Mouse (Mus musculus) midbrain, embryonic 10.5 days (tissue): ENCODE results near the gene Slc25a10. TPM values are rescaled to one million over a fixed set of nuclear protein-coding genes. Genes with fewer than 3 reads are reported as not detected.
A peak's percentile ranks its signal among the peaks of the same experiment; 100 is the strongest.

ENCODE experiments used
- DNase-seq: peaks from one replicate; pipeline ENCODE4 v3.0.0-alpha.2; 2017; ENCODE audit warnings: low spot score
- H3K27ac ChIP-seq: fragments of 300-500 bp; sonication (generic); replicated peaks from 2 replicates; pipeline ENCODE4 v1.5.1; 2016; ENCODE audit warnings: mild to moderate bottlenecking
- H3K27me3 ChIP-seq: fragments of 300-500 bp; sonication (generic); 2 replicates; pipeline ENCODE4 v1.6.1; 2016; ENCODE audit warnings: low read depth, mild to moderate bottlenecking; ENCODE audit not compliant: poor library complexity, severe bottlenecking
- H3K36me3 ChIP-seq: fragments of 300-500 bp; sonication (generic); 2 replicates; pipeline ENCODE4 v1.6.1; 2016; ENCODE audit warnings: mild to moderate bottlenecking, moderate library complexity
- H3K4me1 ChIP-seq: fragments of 300-500 bp; sonication (generic); 2 replicates; pipeline ENCODE4 v1.6.1; 2016
- H3K4me3 ChIP-seq: fragments of 300-500 bp; sonication (generic); 2 replicates; pipeline ENCODE4 v1.5.1; 2016; ENCODE audit warnings: mild to moderate bottlenecking, moderate library complexity
- H3K9me3 ChIP-seq: fragments of 300-500 bp; sonication (generic); replicated peaks from 2 replicates; pipeline ENCODE4 v1.6.1; 2016; ENCODE audit warnings: mild to moderate bottlenecking
- WGBS: fragments of 180-500 bp; shearing (Covaris S2); methylation state at CpG from one replicate; pipeline ENCODE4 v1.1.7; 2016; 5-methylcytosine and 5-hydroxymethylcytosine counted together
- polyA plus RNA-seq: library from polyadenylated mRNA; unstranded; fragments of >200 nt; fragmentation: Nextera tagmentation; extraction: Ambion mirVana; gene quantifications from 2 replicates; pipeline ENCODE4 v1.2.1, GENCODE M21; 2016

Gene Slc25a10
- polyA plus RNA-seq, 1 experiment from 2014 or later, result 53.4 TPM

GRCm38 (mm10) chr11:120458847-120459597 lies 32.6 kb upstream of the Slc25a10 start:
- H3K4me3 ChIP-seq, result peak overlapping the region; percentile 94
- peaks cover 54% of the 10 kb centered on the region for H3K36me3 ChIP-seq
- WGBS, result 70% methylated on average over 6 of the region's 6 CpGs
- no peaks in the 10 kb centered on the region for H3K9me3 ChIP-seq
- no peak for DNase-seq
- peak overlapping the region; percentile 94; the same call in 1 of the 2 replicates for H3K27ac ChIP-seq
- H3K27me3 ChIP-seq, result no peaks in the 10 kb centered on the region
- H3K4me1 ChIP-seq, result peaks cover 27% of the 10 kb centered on the region

- Histone ChIP-seq H3K36me3 (peaks cover 71% of the 10 kb centered on the region), H3K27ac (no peak overlapping the region), H3K27me3 (no peaks in the 10 kb centered on the region), H3K4me3 (no peak overlapping the region), H3K9me3 (no peaks in the 10 kb centered on the region), H3K4me1 (peaks cover 34% of the 10 kb centered on the region)
- WGBS, result 87% methylated on average over 2 of the region's 2 CpGs
- DNase-seq, result no peak
Measured at GRCm38 (mm10) chr11:120463536-120463935, 28.1 kb upstream of the Slc25a10 start.

GRCm38 (mm10) chr11:120464365-120464764 lies 27.3 kb upstream of the Slc25a10 start:
- no peaks in the 10 kb centered on the region for H3K27me3 ChIP-seq
- H3K27ac ChIP-seq, result no peak overlapping the region
- no peak for DNase-seq
- peaks cover 30% of the 10 kb centered on the region for H3K4me1 ChIP-seq
- H3K36me3 ChIP-seq, result peaks cover 71% of the 10 kb centered on the region
- no peak overlapping the region for H3K4me3 ChIP-seq
- WGBS, result 89% methylated on average over 5 of the region's 5 CpGs
- H3K9me3 ChIP-seq, result no peaks in the 10 kb centered on the region

GRCm38 (mm10) chr11:120465521-120465920 lies 26.1 kb upstream of the Slc25a10 start:
- peak overlapping the region; percentile 93; the same call in 1 of the 2 replicates for H3K4me3 ChIP-seq
- no peaks in the 10 kb centered on the region for H3K9me3 ChIP-seq
- no peak for DNase-seq
- H3K27me3 ChIP-seq, result no peaks in the 10 kb centered on the region
- peaks cover 73% of the 10 kb centered on the region for H3K36me3 ChIP-seq
- peaks cover 28% of the 10 kb centered on the region for H3K4me1 ChIP-seq
- no peak overlapping the region for H3K27ac ChIP-seq
- 97% methylated on average over 4 of the region's 4 CpGs for WGBS

- no peaks in the 10 kb centered on the region for H3K27me3 ChIP-seq
- peaks cover 73% of the 10 kb centered on the region for H3K36me3 ChIP-seq
- peaks cover 28% of the 10 kb centered on the region for H3K4me1 ChIP-seq
- whole genome bisulfite sequencing, result under 1% methylated on average over 54 of the region's 54 CpGs
- H3K27ac ChIP-seq, result peak within 1 kb of the TSS; percentile 91
- DNase-seq, result peak; percentile 99
- H3K4me3 ChIP-seq, result peak within 1 kb of the TSS; percentile 93
- no peaks in the 10 kb centered on the region for H3K9me3 ChIP-seq
Measured at GRCm38 (mm10) chr11:120467051-120467735, 24.4 kb upstream of the Slc25a10 start, which contains the start of gene Arl16. Gene Arl16 (minus strand): TSS chr11:120467607.

- H3K4me1 ChIP-seq, result peaks cover 28% of the 10 kb centered on the region
- no peaks in the 10 kb centered on the region for H3K27me3 ChIP-seq
- WGBS, result 1% methylated on average over 33 of the region's 33 CpGs
- H3K4me3 ChIP-seq, result peak overlapping the region; percentile 93
- H3K27ac ChIP-seq, result peak overlapping the region; percentile 91
- DNase-seq, result no peak
- H3K9me3 ChIP-seq, result no peaks in the 10 kb centered on the region
- peaks cover 73% of the 10 kb centered on the region for H3K36me3 ChIP-seq
Measured at GRCm38 (mm10) chr11:120467736-120468092, 23.9 kb upstream of the Slc25a10 start.

- Histone ChIP-seq H3K36me3 (peaks cover 79% of the 10 kb centered on the region), H3K9me3 (no peaks in the 10 kb centered on the region), H3K27me3 (no peaks in the 10 kb centered on the region), H3K4me3 (no peak overlapping the region), H3K27ac (no peak overlapping the region), H3K4me1 (peaks cover 11% of the 10 kb centered on the region)
- WGBS, result 96% methylated on average over 6 of the region's 6 CpGs
- no peak for DNase-seq
Measured at GRCm38 (mm10) chr11:120472052-120472451, 19.6 kb upstream of the Slc25a10 start.

GRCm38 (mm10) chr11:120483448-120483934 lies 8.1 kb upstream of the Slc25a10 start:
- Histone ChIP-seq H3K4me1 (peaks cover 23% of the 10 kb centered on the region), H3K36me3 (peaks cover 85% of the 10 kb centered on the region), H3K9me3 (no peaks in the 10 kb centered on the region), H3K27ac (peak overlapping the region; percentile 93), H3K27me3 (no peaks in the 10 kb centered on the region), H3K4me3 (peak overlapping the region; percentile 99)
- no peak for DNase-seq
- WGBS, result 87% methylated on average over 7 of the region's 7 CpGs

- Histone ChIP-seq H3K27ac (peak within 1 kb of the TSS; percentile 93), H3K4me1 (peaks cover 24% of the 10 kb centered on the region), H3K36me3 (peaks cover 84% of the 10 kb centered on the region), H3K4me3 (peak within 1 kb of the TSS; percentile 99), H3K9me3 (no peaks in the 10 kb centered on the region), H3K27me3 (no peaks in the 10 kb centered on the region)
- DNase-seq, result peak; percentile 92
- under 1% methylated on average over 60 of the region's 60 CpGs for WGBS
Measured at GRCm38 (mm10) chr11:120484265-120484981, 7.2 kb upstream of the Slc25a10 start, which contains the start of gene Mrpl12. Gene Mrpl12 (plus strand): TSS chr11:120484613.

- no peak for DNase-seq
- WGBS, result 11% methylated on average over 10 of the region's 10 CpGs
- H3K27ac ChIP-seq, result peak overlapping the region; percentile 93
- H3K9me3 ChIP-seq, result no peaks in the 10 kb centered on the region
- H3K4me3 ChIP-seq, result peak overlapping the region; percentile 99
- peaks cover 32% of the 10 kb centered on the region for H3K4me1 ChIP-seq
- H3K27me3 ChIP-seq, result no peaks in the 10 kb centered on the region
- H3K36me3 ChIP-seq, result peaks cover 82% of the 10 kb centered on the region
Measured at GRCm38 (mm10) chr11:120485251-120485650, 6.4 kb upstream of the Slc25a10 start.

GRCm38 (mm10) chr11:120488516-120488915 lies 3.1 kb upstream of the Slc25a10 start:
- Histone ChIP-seq H3K36me3 (peaks cover 50% of the 10 kb centered on the region), H3K4me1 (peaks cover 60% of the 10 kb centered on the region), H3K27me3 (no peaks in the 10 kb centered on the region), H3K27ac (no peak overlapping the region), H3K4me3 (no peak overlapping the region), H3K9me3 (no peaks in the 10 kb centered on the region)
- DNase-seq, result no peak
- WGBS, result 85% methylated on average over 4 of the region's 4 CpGs

GRCm38 (mm10) chr11:120489054-120489761 lies 2.4 kb upstream of the Slc25a10 start:
- peak; percentile 65 for DNase-seq
- H3K27ac ChIP-seq, result no peak overlapping the region
- peaks cover 50% of the 10 kb centered on the region for H3K36me3 ChIP-seq
- no peaks in the 10 kb centered on the region for H3K9me3 ChIP-seq
- 62% methylated on average over 4 of the region's 4 CpGs for WGBS
- no peaks in the 10 kb centered on the region for H3K27me3 ChIP-seq
- 0 out of 2 replicates have a peak overlapping the region, but pooled peaks have one; percentile 1 for H3K4me3 ChIP-seq
- H3K4me1 ChIP-seq, result peaks cover 61% of the 10 kb centered on the region
